Mouse (Mus musculus) kidney, embryonic 14.5 days (tissue): ENCODE measurements around the gene Hand2. TPM values are rescaled to one million over a fixed set of nuclear protein-coding genes. Genes with fewer than 3 reads are reported as not detected.

Experiments used
- ATAC-seq: fragments of 200-750 bp; cut with Nextera tagmentation; 2 replicates; pipeline ENCODE4 v1.8.0; 2017; ENCODE audit warnings: moderate number of reproducible peaks, mild to moderate bottlenecking, moderate TSS enrichment, moderate library complexity; ENCODE audit not compliant: low FRiP score, low TSS enrichment
- H3K27ac ChIP-seq: fragments of 300-500 bp; sonication (generic); 2 replicates; pipeline ENCODE4 v1.5.1; 2014; ENCODE audit warnings: low read depth, mild to moderate bottlenecking, low read length, moderate library complexity, mixed read lengths
- H3K27me3 ChIP-seq: fragments of 300-500 bp; sonication (generic); 2 replicates; pipeline ENCODE4 v1.6.1; 2014; ENCODE audit warnings: mild to moderate bottlenecking, low read length; ENCODE audit not compliant: control insufficient read depth, insufficient read depth
- H3K36me3 ChIP-seq: fragments of 300-500 bp; sonication (generic); 2 replicates; pipeline ENCODE4 v1.6.1; 2014; ENCODE audit warnings: low read length, mixed read lengths; ENCODE audit not compliant: control insufficient read depth, insufficient read depth
- H3K4me1 ChIP-seq: fragments of 300-500 bp; sonication (generic); 2 replicates; pipeline ENCODE4 v1.6.1; 2014; ENCODE audit warnings: low read length, mixed read lengths; ENCODE audit not compliant: control insufficient read depth, insufficient read depth
- H3K4me2 ChIP-seq: fragments of 300-500 bp; sonication (generic); replicated peaks from 2 replicates; pipeline ENCODE4 v1.6.1; 2014; ENCODE audit warnings: low read depth, mild to moderate bottlenecking, low read length
- H3K4me3 ChIP-seq: fragments of 300-500 bp; sonication (generic); 2 replicates; pipeline ENCODE4 v1.5.1; 2014; ENCODE audit warnings: mild to moderate bottlenecking, low read length
- H3K9ac ChIP-seq: fragments of 300-500 bp; sonication (generic); 2 replicates; pipeline ENCODE4 v1.6.1; 2014; ENCODE audit warnings: low read depth, mild to moderate bottlenecking, low read length, moderate library complexity
- H3K9me3 ChIP-seq: fragments of 300-500 bp; sonication (generic); 2 replicates; pipeline ENCODE4 v1.6.1; 2016; ENCODE audit warnings: low read length; ENCODE audit not compliant: control insufficient read depth
- WGBS: fragments of 180-500 bp; shearing (Covaris S2); extraction: QIAGEN DNeasy Blood & Tissue Kit; methylation state at CpG from one replicate; pipeline ENCODE4 v1.1.7; 2014; 5-methylcytosine and 5-hydroxymethylcytosine counted together
- polyA plus RNA-seq: library from polyadenylated mRNA; unstranded; fragments of >200 nt; fragmentation: Nextera tagmentation; extraction: Ambion mirVana; gene quantifications from 2 replicates; pipeline ENCODE4 v1.2.1, GENCODE M21; 2014

Gene Hand2
- polyA plus RNA-seq, 1 experiment from 2014 or later: not detected

- no peak overlapping the region for H3K9ac ChIP-seq
- no peak for ATAC-seq
- peaks cover 97% of the 10 kb centered on the region for H3K27me3 ChIP-seq
- H3K4me2 ChIP-seq: no peak overlapping the region
- H3K36me3 ChIP-seq: no peaks in the 10 kb centered on the region
- H3K27ac ChIP-seq: no peak overlapping the region
- no peaks in the 10 kb centered on the region for H3K9me3 ChIP-seq
- no peak overlapping the region for H3K4me3 ChIP-seq
- H3K4me1 ChIP-seq: no peaks in the 10 kb centered on the region
- 7% methylated on average over 4 of the region's 4 CpGs for WGBS
These were observed 27.5 kb downstream of the Hand2 start for GRCm38 (mm10) chr8:57348251-57348650.

DNA sequence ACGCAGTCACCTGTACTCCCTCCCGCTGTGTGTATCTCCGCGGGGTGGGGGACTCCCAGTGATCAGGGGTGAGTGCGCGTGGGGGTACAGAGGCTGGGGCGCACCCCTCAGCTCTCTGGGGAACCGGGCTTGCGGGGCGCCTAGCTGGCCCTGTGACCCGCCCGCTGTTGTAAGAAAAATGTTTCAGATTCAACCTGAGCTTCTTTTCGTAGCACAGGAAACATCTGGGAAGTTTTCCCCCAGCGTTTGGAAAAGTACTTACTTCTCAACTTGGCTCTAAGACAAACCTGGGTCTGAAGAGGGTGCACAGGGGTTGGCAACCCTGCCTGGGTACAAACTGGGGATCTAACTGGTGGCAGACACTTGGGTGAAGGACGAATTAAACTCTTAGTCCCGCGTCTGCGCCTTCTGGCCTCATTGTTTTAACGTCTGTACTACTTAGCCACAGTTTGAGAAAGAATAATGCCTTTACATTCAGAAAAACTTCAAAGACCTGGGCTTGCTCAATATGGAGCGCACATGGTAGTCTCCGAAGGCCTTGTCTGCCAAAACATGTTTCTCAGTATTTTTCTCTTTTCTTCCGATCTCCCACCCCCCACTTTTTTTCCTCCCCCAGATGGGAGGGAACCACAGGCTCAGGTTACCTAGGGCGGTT is 28.2 kb downstream of the Hand2 start:
- no peak overlapping the region for H3K27ac ChIP-seq
- 2% methylated on average over 23 of the region's 23 CpGs for WGBS
- no peaks in the 10 kb centered on the region for H3K9me3 ChIP-seq
- no peaks in the 10 kb centered on the region for H3K4me1 ChIP-seq
- no peak overlapping the region for H3K4me3 ChIP-seq
- peaks cover 97% of the 10 kb centered on the region for H3K27me3 ChIP-seq
- H3K4me2 ChIP-seq: no peak overlapping the region
- no peak for ATAC-seq
- no peak overlapping the region for H3K9ac ChIP-seq
- H3K36me3 ChIP-seq: no peaks in the 10 kb centered on the region

GRCm38 (mm10) chr8:57351861-57352260 is 31.1 kb downstream of the Hand2 start:
- H3K27ac ChIP-seq: no peak overlapping the region
- no peak overlapping the region for H3K9ac ChIP-seq
- H3K4me3 ChIP-seq: no peak overlapping the region
- peaks cover 78% of the 10 kb centered on the region for H3K27me3 ChIP-seq
- H3K9me3 ChIP-seq: no peaks in the 10 kb centered on the region
- WGBS: 24% methylated on average over 2 of the region's 2 CpGs
- no peak overlapping the region for H3K4me2 ChIP-seq
- ATAC-seq: no peak
- no peaks in the 10 kb centered on the region for H3K36me3 ChIP-seq
- H3K4me1 ChIP-seq: no peaks in the 10 kb centered on the region

- peak; percentile 95 for ATAC-seq
- WGBS: 2% methylated on average over 37 of the region's 37 CpGs
- Histone ChIP-seq H3K9ac (0 out of 2 replicates have a peak overlapping the region, but pooled peaks have one; percentile 7), H3K9me3 (no peaks in the 10 kb centered on the region), H3K36me3 (no peaks in the 10 kb centered on the region), H3K4me2 (peak overlapping the region; percentile 73), H3K27me3 (peaks cover 63% of the 10 kb centered on the region), H3K4me1 (no peaks in the 10 kb centered on the region), H3K27ac (no peak overlapping the region), H3K4me3 (peak overlapping the region; percentile 35)
These were observed 32.8 kb downstream of the Hand2 start for GRCm38 (mm10) chr8:57353346-57354305.

DNA sequence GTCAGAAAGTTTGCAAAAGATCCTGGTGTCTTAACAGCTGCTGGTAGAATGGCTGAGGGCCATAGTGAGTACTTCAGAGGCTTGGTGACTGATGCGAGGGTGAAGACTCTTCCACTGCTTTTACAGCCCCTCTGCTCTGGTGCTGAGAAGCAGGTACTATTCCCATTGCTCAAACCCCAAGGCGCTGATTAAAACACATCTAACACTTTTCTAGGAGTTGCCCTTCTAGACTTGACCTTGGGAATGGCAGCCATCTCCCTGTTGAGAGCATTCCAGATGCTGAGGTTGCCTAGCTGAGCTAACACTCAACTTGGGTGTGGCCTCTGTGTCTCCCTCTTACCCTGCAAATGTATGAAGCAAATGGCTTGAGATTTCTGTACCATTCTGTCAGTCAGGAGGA is 34.1 kb downstream of the Hand2 start:
- Histone ChIP-seq H3K4me2 (no peak overlapping the region), H3K27me3 (peaks cover 51% of the 10 kb centered on the region), H3K9me3 (no peaks in the 10 kb centered on the region), H3K9ac (no peak overlapping the region), H3K4me3 (no peak overlapping the region), H3K27ac (no peak overlapping the region), H3K36me3 (no peaks in the 10 kb centered on the region), H3K4me1 (no peaks in the 10 kb centered on the region)
- WGBS: 53% methylated on average over 2 of the region's 2 CpGs
- ATAC-seq: no peak

GRCm38 (mm10) chr8:57356529-57357325 is 35.9 kb downstream of the Hand2 start:
- H3K4me1 ChIP-seq: 0 out of 2 replicates have a peak, but pooled peaks cover 5% of the 10 kb centered on the region
- no peak overlapping the region for H3K4me3 ChIP-seq
- H3K4me2 ChIP-seq: no peak overlapping the region
- H3K27me3 ChIP-seq: peaks cover 34% of the 10 kb centered on the region
- 67% methylated on average over 9 of the region's 9 CpGs for WGBS
- no peaks in the 10 kb centered on the region for H3K36me3 ChIP-seq
- ATAC-seq: no peak
- no peak overlapping the region for H3K27ac ChIP-seq
- no peaks in the 10 kb centered on the region for H3K9me3 ChIP-seq
- no peak overlapping the region for H3K9ac ChIP-seq

- H3K4me3 ChIP-seq: no peak overlapping the region
- 48% methylated on average over 2 of the region's 2 CpGs for WGBS
- 0 out of 2 replicates have a peak, but pooled peaks cover 5% of the 10 kb centered on the region for H3K4me1 ChIP-seq
- no peak overlapping the region for H3K4me2 ChIP-seq
- no peak for ATAC-seq
- H3K36me3 ChIP-seq: no peaks in the 10 kb centered on the region
- H3K9me3 ChIP-seq: no peaks in the 10 kb centered on the region
- H3K27me3 ChIP-seq: 0 out of 2 replicates have a peak, but pooled peaks cover 2% of the 10 kb centered on the region
- H3K27ac ChIP-seq: no peak overlapping the region
- H3K9ac ChIP-seq: no peak overlapping the region
These were observed 39.7 kb downstream of the Hand2 start for GRCm38 (mm10) chr8:57360493-57360892.

GRCm38 (mm10) chr8:57361003-57361805 is 40.4 kb downstream of the Hand2 start:
- 32% methylated on average over 8 of the region's 8 CpGs for WGBS
- H3K4me1 ChIP-seq: 0 out of 2 replicates have a peak, but pooled peaks cover 5% of the 10 kb centered on the region
- no peaks in the 10 kb centered on the region for H3K36me3 ChIP-seq
- no peak overlapping the region for H3K4me3 ChIP-seq
- no peaks in the 10 kb centered on the region for H3K9me3 ChIP-seq
- ATAC-seq: no peak
- no peak overlapping the region for H3K27ac ChIP-seq
- no peak overlapping the region for H3K9ac ChIP-seq
- H3K27me3 ChIP-seq: 0 out of 2 replicates have a peak, but pooled peaks cover 2% of the 10 kb centered on the region
- no peak overlapping the region for H3K4me2 ChIP-seq
